8 mouse cellular contexts compared by ENCODE assay signal in genomic region chr19:53601363-53601655, GRCm38 (mm10). TPM values are rescaled to one million over a fixed set of nuclear protein-coding genes. Genes with fewer than 3 reads are reported as not detected.
A peak's percentile ranks its signal among the peaks of the same experiment; 100 is the strongest.
DNase-seq lines count a peak whose midpoint lies in the region; TF ChIP-seq lines count a peak whose summit lies in the region.

No protein-coding gene starts in this region.

- peak overlapping the region; percentile 91 for H3K4me3 ChIP-seq in liver, adult 2 months (ENCODE audit: insufficient read depth, low read depth, low read length)
- peak overlapping the region; percentile 75 for H3K4me3 ChIP-seq in cortical plate, adult 2 months (ENCODE audit: insufficient read depth, low read length)

- peaks cover 6% of the 10 kb centered on the region for H3K4me1 ChIP-seq in liver, adult 2 months (ENCODE audit: control insufficient read depth, insufficient read depth, low read length)
- peaks cover 3% of the 10 kb centered on the region; the same call in 1 of the 2 replicates for H3K4me1 ChIP-seq in cortical plate, adult 2 months (ENCODE audit: control insufficient read depth, insufficient read depth, low read length)

- peaks cover 20% of the 10 kb centered on the region; the same call in 1 of the 2 replicates for H3K79me2 ChIP-seq in liver, adult 2 months (ENCODE audit: control insufficient read depth, insufficient read depth, low read length)

- no peak for TF ChIP-seq CTCF in liver, adult 2 months (IDR thresholded peaks at IDR 0.05; ENCODE audit: low read depth, low read length)
- no peak for TF ChIP-seq CTCF in cortical plate, adult 2 months (IDR thresholded peaks at IDR 0.05; ENCODE audit: extremely low read depth, insufficient read depth, low read length)

- 7% methylated on average over 11 of the region's 11 CpGs for WGBS in liver, adult 2 months

- peak overlapping the region; percentile 98 for H3K9ac ChIP-seq in liver, adult 2 months (ENCODE audit: low read depth, low read length)

- no peak for TF ChIP-seq POLR2A in liver, adult 2 months (IDR thresholded peaks at IDR 0.05; ENCODE audit: extremely low read depth, insufficient read depth, low read length)
- no peak for TF ChIP-seq POLR2A in cortical plate, adult 2 months (IDR thresholded peaks at IDR 0.05; ENCODE audit: extremely low read depth, insufficient read depth, low read length)

- no peak overlapping the region for H3K27ac ChIP-seq in liver, adult 2 months (replicated peaks; ENCODE audit: insufficient read depth, low read depth, low read length)
- no peak overlapping the region for H3K27ac ChIP-seq in cortical plate, adult 2 months (ENCODE audit: insufficient read depth, low read length)

- no peaks in the 10 kb centered on the region for H3K27me3 ChIP-seq in liver, adult 2 months (ENCODE audit: control insufficient read depth, insufficient read depth, low read length)

- peaks cover 5% of the 10 kb centered on the region; the same call in 1 of the 2 replicates for H3K36me3 ChIP-seq in liver, adult 2 months (ENCODE audit: control insufficient read depth, insufficient read depth, low read length)

- DNase-seq in liver, adult 2 months (ENCODE audit: extremely low read depth, low read depth, low spot score), result peak; percentile 18
- no peak for DNase-seq in liver
- peak; percentile 54 for DNase-seq in induced T-regulatory cell, adult 2 months (ENCODE audit: low read depth)
- peak; percentile 55 for DNase-seq in naive thymus-derived CD4-positive, alpha-beta T cell, adult 2 months (ENCODE audit: low read depth)
- DNase-seq in right cerebral cortex, postnatal 4 days, result no peak
- DNase-seq in spleen, postnatal 4 days (ENCODE audit: low spot score in 2 of 2), result no peak
- no peak for DNase-seq in thymus, postnatal 14 days

RNA-seq across cellular contexts. Expression of gene Smc3, which starts 1.1 kb away (rescaled TPM):
- total RNA-seq in liver, adult 2 months (2014; rRNA removed), result 10.5 and 12.0 TPM in 2 replicates
- 1.6 and 1.8 TPM in 2 replicates for polyA plus RNA-seq in liver, adult 2 months (2012; rRNA removed)
- 21.6 and 23.1 TPM in 2 replicates for polyA plus RNA-seq in cortical plate, adult 2 months (2012; rRNA removed)

RNA-seq across cellular contexts. Expression of gene Nutf2-ps1, which starts 12.4 kb away (rescaled TPM):
- total RNA-seq in liver, adult 2 months (2014; rRNA removed), result 21.3 and 32.6 TPM in 2 replicates
- polyA plus RNA-seq in liver, adult 2 months (2012; rRNA removed), result 42.4 and 50.1 TPM in 2 replicates
- polyA plus RNA-seq in cortical plate, adult 2 months (2012; rRNA removed), result 24.4 and 26.5 TPM in 2 replicates

Comparison
In these comparisons a context has a peak if more than half of its experiments do, and no peak if none do; other contexts are left out.
1. DNase-seq: peak in liver, adult 2 months (single experiment), induced T-regulatory cell, adult 2 months (single experiment) and naive thymus-derived CD4-positive, alpha-beta T cell, adult 2 months (single experiment); none in liver (single experiment), right cerebral cortex, postnatal 4 days (single experiment), spleen, postnatal 4 days (0 of 2) and thymus, postnatal 14 days (single experiment).